Mouse (Mus musculus) ES-E14 (cell line): Measurements from ENCODE around the gene Pax6. TPM values are rescaled to one million over a fixed set of nuclear protein-coding genes. Genes with fewer than 3 reads are reported as not detected.
A peak's percentile ranks its signal among the peaks of the same experiment; 100 is the strongest.

Experiments
- DNase-seq: peaks from one replicate; pipeline ENCODE4 v3.0.0-alpha.2; 2013; ENCODE audit warnings: low read depth, low spot score
- H3K27ac ChIP-seq: 2 replicates; pipeline ENCODE4 v1.5.1; 2012; ENCODE audit warnings: low read depth, mild to moderate bottlenecking, low read length, moderate library complexity, mixed read lengths; ENCODE audit not compliant: poor library complexity, insufficient read depth, severe bottlenecking
- H3K36me3 ChIP-seq: 2 replicates; pipeline ENCODE4 v1.6.1; 2012; ENCODE audit warnings: mild to moderate bottlenecking, low read length, moderate library complexity, mixed read lengths; ENCODE audit not compliant: control insufficient read depth, poor library complexity, insufficient read depth, severe bottlenecking
- H3K4me1 ChIP-seq, 2 experiments: fragments of 150-350 bp in 1 of 2; sonication (generic) in 1 of 2; 2 replicates each; pipeline ENCODE4 v1.6.1; 2012; ENCODE audit warnings: low read length in 2 of 2, mild to moderate bottlenecking in 1 of 2, mixed read lengths in 1 of 2; ENCODE audit not compliant: control insufficient read depth in 2 of 2, insufficient read depth in 2 of 2, poor library complexity in 1 of 2
- H3K4me3 ChIP-seq, 2 experiments: fragments of 150-350 bp in 1 of 2; sonication (generic) in 1 of 2; 2 replicates each; pipeline ENCODE4 v1.5.1; 2012; ENCODE audit warnings: low read length in 2 of 2, low read depth in 1 of 2, mild to moderate bottlenecking in 1 of 2, mixed read lengths in 1 of 2; ENCODE audit not compliant: insufficient read depth in 1 of 2, poor library complexity in 1 of 2, severe bottlenecking in 1 of 2
- H3K9ac ChIP-seq: 2 replicates; pipeline ENCODE4 v1.6.1; 2012; ENCODE audit warnings: low read depth, mild to moderate bottlenecking, low read length, mixed read lengths; ENCODE audit not compliant: poor library complexity, insufficient read depth, severe bottlenecking
- H3K9me3 ChIP-seq: fragments of 150-350 bp; sonication (generic); 2 replicates; pipeline ENCODE4 v1.6.1; 2012; ENCODE audit warnings: low read depth, mild to moderate bottlenecking, low read length; ENCODE audit not compliant: control insufficient read depth, insufficient read depth
- CHD2 ChIP-seq: IDR thresholded peaks from 2 replicates; pipeline ENCODE4 v1.6.1; 2014; ENCODE audit warnings: mild to moderate bottlenecking, low read depth, low read length, inconsistent platforms
- HCFC1 ChIP-seq: IDR thresholded peaks from 2 replicates; pipeline ENCODE4 v1.6.1; 2012; ENCODE audit warnings: low read length, inconsistent platforms, borderline replicate concordance; ENCODE audit not compliant: insufficient read depth
- MAFK ChIP-seq: IDR thresholded peaks from 2 replicates; pipeline ENCODE4 v1.6.1; 2014; ENCODE audit warnings: mild to moderate bottlenecking, low read depth, low read length, inconsistent platforms; ENCODE audit not compliant: insufficient read depth
- ZC3H11A ChIP-seq: IDR thresholded peaks from 2 replicates; pipeline ENCODE4 v1.6.1; 2012; ENCODE audit warnings: low read depth, mild to moderate bottlenecking, inconsistent platforms, low read length, borderline replicate concordance
- ZNF384 ChIP-seq: IDR thresholded peaks from 2 replicates; pipeline ENCODE4 v1.6.1; 2012; ENCODE audit warnings: low read depth, low read length, inconsistent platforms
- in situ Hi-C, 2 experiments: fragments of 600-800 bp; cut with MboI; formaldehyde crosslinking; loops; one replicate each; pipeline ENCODE4 v1.15.1; 2025; ENCODE audit warnings: low sequenced_read_pairs in 2 of 2, inconsistent platforms in 1 of 2; ENCODE audit not compliant: unreplicated experiment in 2 of 2
- total RNA-seq: library from RNA; depleted of rRNA; stranded (reverse); fragments of 300-350 nt; gene quantifications from 2 replicates; pipeline ENCODE4 v1.2.3, GENCODE M21; 2012

The Pax6 gene
- total RNA-seq, 1 experiment, result 4.3 TPM

GRCm38 (mm10) chr2:105659926-105660873, 8.5 kb upstream of the Pax6 start:
- Histone ChIP-seq H3K9ac (no peak overlapping the region), H3K9me3 (no peaks in the 10 kb centered on the region), H3K27ac (no peak overlapping the region), H3K36me3 (no peaks in the 10 kb centered on the region), H3K4me1 (no peaks in the 10 kb centered on the region), H3K4me3 (peak overlapping the region; percentile 9 to 49; a peak in 3 of 4 replicates)
- DNase-seq, result no peak
- in situ Hi-C loops, result no loop called here
- no peak for TF ChIP-seq HCFC1
- no peak for TF ChIP-seq ZC3H11A
- no peak for TF ChIP-seq CHD2
- TF ChIP-seq ZNF384, result no peak
- TF ChIP-seq MAFK, result no peak

- DNase-seq, result no peak
- TF ChIP-seq CHD2 (no peak), MAFK (no peak), HCFC1 (no peak), ZC3H11A (no peak), ZNF384 (no peak)
- in situ Hi-C loops, result no loop called here
- Histone ChIP-seq H3K9me3 (no peaks in the 10 kb centered on the region), H3K9ac (no peak overlapping the region), H3K4me3 (peak overlapping the region in 1 of 2 experiments; percentile 6; a peak in 1 of 4 replicates), H3K4me1 (no peaks in the 10 kb centered on the region), H3K36me3 (no peaks in the 10 kb centered on the region), H3K27ac (no peak overlapping the region)
Observed at GRCm38 (mm10) chr2:105660874-105661622, 7.7 kb upstream of the Pax6 start.

GRCm38 (mm10) chr2:105661623-105662066, 7.1 kb upstream of the Pax6 start:
- H3K4me3 ChIP-seq, result no peak overlapping the region
- no peak overlapping the region for H3K27ac ChIP-seq
- no peaks in the 10 kb centered on the region for H3K9me3 ChIP-seq
- in situ Hi-C loops, result no loop called here
- TF ChIP-seq MAFK (no peak), HCFC1 (no peak), CHD2 (no peak), ZNF384 (no peak), ZC3H11A (no peak)
- H3K4me1 ChIP-seq, result 0 out of 4 replicates have a peak, but pooled peaks cover 0 to 2% of the 10 kb centered on the region in 2 experiments
- H3K36me3 ChIP-seq, result no peaks in the 10 kb centered on the region
- DNase-seq, result no peak
- H3K9ac ChIP-seq, result no peak overlapping the region

GRCm38 (mm10) chr2:105662121-105662520, 6.6 kb upstream of the Pax6 start:
- Histone ChIP-seq H3K27ac (no peak overlapping the region), H3K4me1 (0 out of 4 replicates have a peak, but pooled peaks cover 0 to 4% of the 10 kb centered on the region in 2 experiments), H3K9me3 (no peaks in the 10 kb centered on the region), H3K36me3 (no peaks in the 10 kb centered on the region), H3K4me3 (no peak overlapping the region), H3K9ac (no peak overlapping the region)
- in situ Hi-C loops, result no loop called here
- TF ChIP-seq MAFK (no peak), ZC3H11A (no peak), ZNF384 (no peak), CHD2 (no peak), HCFC1 (no peak)
- DNase-seq, result no peak
